Mouse (Mus musculus) stomach, postnatal 0 days (tissue): ENCODE measurements around the gene Nrcam. TPM values are rescaled to one million over a fixed set of nuclear protein-coding genes. Genes with fewer than 3 reads are reported as not detected.

Experiments
- ATAC-seq: fragments of 200-750 bp; cut with Nextera tagmentation; 2 replicates; pipeline ENCODE4 v1.8.0; 2017; ENCODE audit not compliant: low FRiP score, low TSS enrichment
- DNase-seq: peaks from one replicate; pipeline ENCODE4 v3.0.0-alpha.2; 2016; ENCODE audit warnings: low spot score
- H3K27ac ChIP-seq: fragments of 300-500 bp; sonication (generic); replicated peaks from 2 replicates; pipeline ENCODE4 v1.5.1; 2014; ENCODE audit warnings: mild to moderate bottlenecking, control low read depth
- H3K27me3 ChIP-seq: fragments of 300-500 bp; sonication (generic); 2 replicates; pipeline ENCODE4 v1.6.1; 2014; ENCODE audit warnings: low read length; ENCODE audit not compliant: control insufficient read depth, insufficient read depth
- H3K36me3 ChIP-seq: fragments of 300-500 bp; sonication (generic); 2 replicates; pipeline ENCODE4 v1.6.1; 2014; ENCODE audit warnings: low read length, mixed read lengths; ENCODE audit not compliant: control insufficient read depth, insufficient read depth
- H3K4me1 ChIP-seq: fragments of 300-500 bp; sonication (generic); replicated peaks from 2 replicates; pipeline ENCODE4 v1.6.1; 2014; ENCODE audit warnings: antibody characterized with exemption; ENCODE audit not compliant: control insufficient read depth, insufficient read depth
- H3K4me2 ChIP-seq: fragments of 300-500 bp; sonication (generic); replicated peaks from 2 replicates; pipeline ENCODE4 v1.6.1; 2014; ENCODE audit warnings: low read depth, mild to moderate bottlenecking, control low read depth, moderate library complexity
- H3K4me3 ChIP-seq: fragments of 300-500 bp; sonication (generic); 2 replicates; pipeline ENCODE4 v1.5.1; 2014; ENCODE audit warnings: low read depth, low read length, control low read depth
- H3K9ac ChIP-seq: fragments of 300-500 bp; sonication (generic); 2 replicates; pipeline ENCODE4 v1.6.1; 2014; ENCODE audit warnings: mild to moderate bottlenecking, low read length, control low read depth, mixed read lengths
- H3K9me3 ChIP-seq: fragments of 300-500 bp; sonication (generic); 2 replicates; pipeline ENCODE4 v1.6.1; 2016; ENCODE audit warnings: low read length; ENCODE audit not compliant: control insufficient read depth
- CTCF ChIP-seq: IDR thresholded peaks from 2 replicates; pipeline ENCODE4 v1.5.1; 2016; ENCODE audit warnings: antibody characterized with exemption, low read depth, mild to moderate bottlenecking, moderate library complexity
- EP300 ChIP-seq: optimal IDR thresholded peaks from 2 replicates; pipeline ENCODE3; 2016; ENCODE audit warnings: antibody characterized with exemption
- WGBS: fragments of 180-500 bp; shearing (Covaris S2); extraction: QIAGEN DNeasy Blood & Tissue Kit; methylation state at CpG from one replicate; pipeline ENCODE4 v1.1.7; 2014; 5-methylcytosine and 5-hydroxymethylcytosine counted together
- polyA plus RNA-seq: library from polyadenylated mRNA; unstranded; fragments of >200 nt; fragmentation: Nextera tagmentation; extraction: Ambion mirVana; gene quantifications from 2 replicates; pipeline ENCODE4 v1.2.1, GENCODE M21; 2015

The Nrcam gene
- polyA plus RNA-seq, 1 experiment from 2014 or later, result 1.2 TPM

DNA sequence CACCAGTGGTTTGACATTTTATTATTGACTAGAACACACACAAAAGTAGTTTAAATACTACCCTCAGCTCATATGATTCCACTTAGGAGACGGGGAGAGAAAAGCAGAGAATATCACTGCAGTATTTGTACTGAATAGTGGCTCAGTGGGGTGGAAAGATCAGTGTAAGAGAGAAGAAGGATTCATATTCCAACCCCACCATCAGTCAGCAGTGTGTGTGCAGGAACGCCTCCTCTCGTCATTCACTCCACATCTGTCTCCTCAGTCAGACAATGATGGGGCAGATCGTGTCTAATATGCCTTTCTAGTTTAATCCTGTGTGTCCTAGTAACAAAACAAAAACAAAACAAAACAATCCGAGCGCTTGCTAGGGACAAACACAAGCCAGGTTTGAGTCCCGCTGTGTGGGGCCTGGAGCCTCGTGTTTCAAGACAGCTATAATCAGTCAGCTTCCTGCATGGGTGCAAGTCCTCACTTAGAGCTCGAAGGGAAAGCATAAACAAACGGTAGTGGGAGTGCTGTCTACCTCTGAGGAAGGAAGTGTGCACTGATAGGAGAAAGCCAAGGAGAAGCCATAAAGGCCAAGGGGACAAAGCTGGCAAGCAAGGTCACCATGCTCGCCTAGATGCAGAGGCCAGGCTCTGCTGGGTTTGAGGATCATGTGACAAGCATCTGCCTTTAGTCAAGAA is 273.7 kb downstream of the Nrcam start:
- Histone ChIP-seq H3K9ac (no peak overlapping the region), H3K4me1 (no peaks in the 10 kb centered on the region), H3K36me3 (no peaks in the 10 kb centered on the region), H3K4me3 (no peak overlapping the region), H3K27me3 (no peaks in the 10 kb centered on the region), H3K27ac (no peak overlapping the region), H3K9me3 (no peaks in the 10 kb centered on the region), H3K4me2 (no peak overlapping the region)
- DNase-seq (no peak), ATAC-seq (no peak)
- TF ChIP-seq CTCF, result no peak
- TF ChIP-seq EP300, result no peak
- WGBS, result 42% methylated on average over 11 of the region's 11 CpGs

DNA sequence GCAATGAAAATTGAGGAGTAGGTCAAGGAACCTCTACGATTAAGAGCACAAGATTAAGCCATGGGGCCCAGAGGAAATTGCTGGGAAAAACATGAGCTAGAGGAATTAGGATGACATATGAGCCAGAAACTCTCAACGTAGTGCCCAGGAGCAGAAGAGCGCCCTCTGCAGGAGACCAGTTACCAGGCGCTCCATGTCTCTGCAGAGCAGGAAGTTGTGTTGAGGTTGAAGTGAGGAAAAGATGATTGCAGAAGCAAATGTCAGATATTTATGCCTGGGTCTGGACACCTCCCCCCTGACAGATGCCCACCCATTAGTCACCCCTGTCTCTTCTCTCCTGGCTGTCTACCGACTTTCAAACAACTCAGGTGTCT is 274.3 kb downstream of the Nrcam start:
- Histone ChIP-seq H3K27ac (no peak overlapping the region), H3K9me3 (no peaks in the 10 kb centered on the region), H3K9ac (no peak overlapping the region), H3K4me3 (no peak overlapping the region), H3K36me3 (no peaks in the 10 kb centered on the region), H3K4me1 (no peaks in the 10 kb centered on the region), H3K27me3 (no peaks in the 10 kb centered on the region), H3K4me2 (no peak overlapping the region)
- 68% methylated on average over 5 of the region's 5 CpGs for WGBS
- TF ChIP-seq CTCF, result peak; percentile 14; the same call in 1 of the 2 replicates
- no peak for TF ChIP-seq EP300
- ATAC-seq, result no peak
- DNase-seq, result no peak

DNA sequence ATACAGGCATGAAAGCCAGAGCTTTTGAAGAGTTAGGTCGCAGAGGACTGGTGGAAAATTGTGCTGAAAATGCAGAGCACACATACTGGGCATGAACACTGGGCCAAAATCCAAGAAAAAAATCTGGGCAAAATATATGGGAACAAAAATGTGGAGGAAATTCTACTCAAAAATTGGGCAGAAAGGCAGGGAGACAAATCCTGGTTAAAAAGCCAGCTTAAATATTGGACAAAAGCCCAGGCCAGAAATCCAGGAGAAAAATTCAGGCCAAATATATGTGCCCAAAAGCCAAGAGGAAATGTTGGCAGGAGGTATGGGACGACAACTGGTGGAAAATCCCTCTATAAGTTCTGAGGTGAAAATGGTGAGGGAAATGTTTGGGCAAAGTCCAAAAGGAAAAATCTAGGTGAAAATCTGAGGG is 288.3 kb downstream of the Nrcam start:
- Histone ChIP-seq H3K27ac (no peak overlapping the region), H3K36me3 (no peaks in the 10 kb centered on the region), H3K9ac (no peak overlapping the region), H3K27me3 (no peaks in the 10 kb centered on the region), H3K4me2 (no peak overlapping the region), H3K9me3 (no peaks in the 10 kb centered on the region), H3K4me3 (no peak overlapping the region), H3K4me1 (no peaks in the 10 kb centered on the region)
- 60% methylated on average over 2 of the region's 2 CpGs for WGBS
- ATAC-seq (no peak), DNase-seq (no peak)
- no peak for TF ChIP-seq CTCF

DNA sequence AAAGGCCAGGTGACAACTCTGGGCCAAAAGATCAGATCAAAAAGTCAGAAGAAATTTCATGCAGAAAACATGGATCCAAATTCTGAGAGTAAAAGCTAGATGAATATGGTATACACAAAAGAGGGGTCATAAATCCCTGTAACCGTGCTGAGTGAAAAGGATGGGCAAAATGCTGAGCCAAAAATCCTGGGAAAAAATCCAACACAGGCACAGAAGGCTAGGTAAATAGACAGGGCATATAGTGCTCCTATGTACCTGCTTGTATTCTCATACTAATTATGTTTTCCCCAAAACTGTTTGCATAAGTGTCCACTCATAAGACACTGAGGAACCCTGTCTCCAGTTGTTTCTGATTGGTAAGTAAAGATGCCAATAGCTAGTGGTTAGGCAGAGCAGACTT is 288.8 kb downstream of the Nrcam start:
- no peak overlapping the region for H3K27ac ChIP-seq
- no peaks in the 10 kb centered on the region for H3K27me3 ChIP-seq
- H3K9ac ChIP-seq, result no peak overlapping the region
- DNase-seq (no peak), ATAC-seq (no peak)
- H3K4me1 ChIP-seq, result no peaks in the 10 kb centered on the region
- no peaks in the 10 kb centered on the region for H3K9me3 ChIP-seq
- H3K4me3 ChIP-seq, result no peak overlapping the region
- no peak overlapping the region for H3K4me2 ChIP-seq
- TF ChIP-seq EP300 (no peak), CTCF (no peak)
- 48% methylated on average over 1 of the region's 1 CpGs for WGBS
- no peaks in the 10 kb centered on the region for H3K36me3 ChIP-seq

DNA sequence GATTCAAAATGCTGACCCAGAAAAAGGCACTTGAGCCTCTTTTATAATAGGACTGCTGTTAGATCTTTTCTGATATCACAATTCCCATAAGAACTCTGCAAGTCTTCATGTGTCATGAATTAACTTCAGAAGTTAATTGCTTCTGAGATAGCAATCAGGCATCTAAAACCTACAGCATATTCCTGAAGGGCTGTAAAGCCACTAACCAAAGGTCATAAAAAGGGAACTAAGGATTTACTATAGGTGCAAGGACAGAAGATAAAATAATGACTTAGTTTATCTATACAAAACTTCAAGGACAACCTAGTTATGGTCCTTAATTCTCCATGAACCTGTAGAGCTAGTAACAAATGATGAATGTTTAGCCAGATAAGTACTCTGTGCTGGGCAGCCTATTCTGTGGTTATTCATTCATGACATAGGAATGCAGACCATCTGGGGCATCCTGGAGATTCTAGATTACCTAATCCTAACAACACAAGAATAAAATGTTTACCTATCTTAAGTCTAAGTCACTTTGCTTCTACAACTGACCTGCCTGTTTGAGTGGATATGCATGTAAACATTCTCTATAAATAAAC is 310.7 kb downstream of the Nrcam start:
- no peaks in the 10 kb centered on the region for H3K9me3 ChIP-seq
- H3K36me3 ChIP-seq, result no peaks in the 10 kb centered on the region
- H3K4me3 ChIP-seq, result no peak overlapping the region
- DNase-seq, result no peak
- no peaks in the 10 kb centered on the region for H3K4me1 ChIP-seq
- no peak for ATAC-seq
- no peak overlapping the region for H3K27ac ChIP-seq
- H3K9ac ChIP-seq, result no peak overlapping the region
- no peaks in the 10 kb centered on the region for H3K27me3 ChIP-seq
- TF ChIP-seq CTCF (no peak), EP300 (no peak)
- H3K4me2 ChIP-seq, result no peak overlapping the region

DNA sequence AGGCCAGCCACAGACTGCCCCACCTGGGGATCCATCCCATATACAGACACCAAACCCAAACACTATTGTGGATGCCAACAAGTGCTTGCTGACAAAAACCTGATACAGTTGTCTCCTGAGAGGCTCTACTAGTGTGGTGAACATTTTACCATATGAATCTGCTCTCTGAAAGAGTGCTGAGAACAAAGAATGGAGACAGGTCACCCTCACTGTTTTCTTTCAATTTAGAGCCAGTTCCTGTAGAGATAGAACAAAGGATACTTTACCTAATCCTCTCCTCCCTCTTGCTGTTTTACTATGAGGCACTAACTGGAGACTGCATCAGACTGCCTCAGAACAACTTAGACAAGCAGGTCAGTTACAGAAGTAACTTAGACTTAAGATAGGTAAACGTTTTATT is 311.9 kb downstream of the Nrcam start:
- Histone ChIP-seq H3K4me3 (no peak overlapping the region), H3K9me3 (no peaks in the 10 kb centered on the region), H3K9ac (no peak overlapping the region), H3K36me3 (no peaks in the 10 kb centered on the region), H3K27ac (no peak overlapping the region), H3K4me1 (no peaks in the 10 kb centered on the region), H3K27me3 (no peaks in the 10 kb centered on the region), H3K4me2 (no peak overlapping the region)
- no peak for DNase-seq
- 21% methylated on average over 1 of the region's 1 CpGs for WGBS
- ATAC-seq, result no peak
- no peak for TF ChIP-seq CTCF
- TF ChIP-seq EP300, result no peak

Other genes starting within 250 kb of the Nrcam start
- 30.1 and 36.3 TPM in 2 replicates for gene Dnajb9, start 118.6 kb upstream of the Nrcam start, polyA plus RNA-seq
- 53.5 and 56.7 TPM in 2 replicates for gene Pnpla8, start 107.5 kb upstream of the Nrcam start, polyA plus RNA-seq